Mouse (Mus musculus) olfactory bulb, adult 2 months (tissue): ENCODE measurements around the gene Ghsr. TPM values are rescaled to one million over a fixed set of nuclear protein-coding genes. Genes with fewer than 3 reads are reported as not detected.
A peak's percentile ranks its signal among the peaks of the same experiment; 100 is the strongest.

Experiments used
- H3K27ac ChIP-seq: fragments of 200-500 bp; 2 replicates; pipeline ENCODE4 v1.5.1; 2012; ENCODE audit warnings: low read depth, low read length; ENCODE audit not compliant: insufficient read depth
- H3K4me1 ChIP-seq: fragments of 200-500 bp; 2 replicates; pipeline ENCODE4 v1.6.1; 2012; ENCODE audit warnings: low read length; ENCODE audit not compliant: control insufficient read depth, insufficient read depth
- H3K4me3 ChIP-seq: fragments of 200-500 bp; 2 replicates; pipeline ENCODE4 v1.5.1; 2012; ENCODE audit warnings: mild to moderate bottlenecking, low read depth, low read length, moderate library complexity; ENCODE audit not compliant: insufficient read depth
- CTCF ChIP-seq: fragments of 200-500 bp; IDR thresholded peaks from 2 replicates; pipeline ENCODE4 v1.5.1; 2012; ENCODE audit warnings: low read depth, mild to moderate bottlenecking, low read length, moderate library complexity; ENCODE audit not compliant: insufficient read depth
- POLR2A ChIP-seq: fragments of 200-500 bp; IDR thresholded peaks from 2 replicates; pipeline ENCODE4 v1.6.1; 2012; ENCODE audit warnings: mild to moderate bottlenecking, low read depth, low read length, moderate library complexity; ENCODE audit not compliant: insufficient read depth
- WGBS: fragments of 180-500 bp; shearing (Covaris S2); methylation state at CpG from one replicate; pipeline ENCODE4 v1.1.7; 2018; 5-methylcytosine and 5-hydroxymethylcytosine counted together
- polyA plus RNA-seq: library from polyadenylated mRNA; stranded (reverse); fragments of >200 nt; gene quantifications from 2 replicates; pipeline ENCODE4 v1.2.4, GENCODE M21; 2012; ENCODE audit warnings: low replicate concordance; ENCODE audit not compliant: missing spikeins, insufficient read depth, insufficient read length

Ghsr gene
- polyA plus RNA-seq, result not detected in 2 replicates

DNA sequence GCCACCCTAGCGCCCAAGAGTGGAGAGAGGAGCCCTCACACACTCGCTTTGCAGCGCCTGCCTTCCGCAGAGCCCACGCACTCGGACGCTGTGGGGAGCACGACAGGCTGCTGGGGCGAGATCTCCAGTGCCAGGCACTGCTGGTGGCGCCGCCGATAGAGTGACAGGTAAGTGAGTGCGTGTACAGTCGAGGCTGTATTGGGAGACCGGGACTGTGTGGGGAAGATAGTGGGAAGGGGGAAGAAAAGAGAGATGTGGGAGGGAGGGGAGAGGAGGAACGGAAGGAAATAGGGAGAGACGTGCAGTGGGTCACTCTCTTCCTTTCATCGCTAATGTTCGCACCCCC lies at the start of gene Ghsr:
Gene Ghsr, plus strand, starts transcription at position 76 of the 346 bp plus-strand sequence.
- under 1% methylated on average over 19 of the region's 19 CpGs for WGBS
- TF ChIP-seq CTCF (no peak), POLR2A (no peak)
- H3K27ac ChIP-seq, result no peak within 1 kb of the TSS
- H3K4me1 ChIP-seq, result peaks cover 13% of the 10 kb centered on the region
- H3K4me3 ChIP-seq, result peak within 1 kb of the TSS; percentile 30

DNA sequence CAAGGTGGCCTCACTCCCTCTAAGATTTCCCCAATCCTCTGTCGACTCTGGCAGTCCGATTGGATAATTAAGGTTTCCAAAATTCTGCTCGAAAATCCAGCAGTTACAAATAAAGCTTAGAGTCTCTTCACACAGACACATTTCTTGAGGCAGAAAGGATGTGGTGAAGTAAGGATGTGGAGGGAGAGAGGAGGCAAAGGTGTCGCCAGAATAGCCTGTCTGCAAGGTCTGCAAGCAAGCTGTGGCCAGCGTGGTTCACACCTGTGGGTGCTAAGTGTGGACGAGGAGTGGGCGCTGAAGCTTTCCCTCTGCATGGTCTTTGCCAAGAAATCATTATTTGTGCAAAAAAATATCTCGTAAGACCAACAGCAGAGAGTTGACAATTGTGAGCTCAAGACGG lies 48.6 kb upstream of the Ghsr start:
- TF ChIP-seq POLR2A (no peak), CTCF (no peak)
- H3K4me1 ChIP-seq, result no peaks in the 10 kb centered on the region
- WGBS, result 67% methylated on average over 9 of the region's 9 CpGs
- no peak overlapping the region for H3K4me3 ChIP-seq
- H3K27ac ChIP-seq, result no peak overlapping the region

DNA sequence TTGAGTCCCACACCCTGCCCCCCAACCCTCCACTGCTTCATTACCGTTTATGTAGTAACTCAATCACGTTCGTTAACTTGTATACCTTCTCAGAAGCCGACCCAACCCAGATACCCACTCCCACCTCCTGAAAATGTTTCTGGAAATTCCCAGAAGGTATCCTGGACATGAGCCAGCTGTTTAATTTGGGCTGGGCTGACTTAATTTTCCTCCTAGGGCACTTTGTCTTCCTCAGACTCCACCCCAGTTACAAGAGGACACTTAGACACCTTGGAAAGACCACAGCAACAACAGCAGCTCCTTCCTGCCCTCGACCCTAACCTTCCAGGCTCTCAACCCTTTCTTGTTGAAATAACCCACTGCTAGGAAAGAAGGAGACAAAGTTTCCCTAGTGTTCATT lies 47.6 kb upstream of the Ghsr start:
- Histone ChIP-seq H3K4me3 (no peak overlapping the region), H3K27ac (no peak overlapping the region), H3K4me1 (no peaks in the 10 kb centered on the region)
- TF ChIP-seq POLR2A (no peak), CTCF (no peak)
- WGBS, result 71% methylated on average over 5 of the region's 5 CpGs

DNA sequence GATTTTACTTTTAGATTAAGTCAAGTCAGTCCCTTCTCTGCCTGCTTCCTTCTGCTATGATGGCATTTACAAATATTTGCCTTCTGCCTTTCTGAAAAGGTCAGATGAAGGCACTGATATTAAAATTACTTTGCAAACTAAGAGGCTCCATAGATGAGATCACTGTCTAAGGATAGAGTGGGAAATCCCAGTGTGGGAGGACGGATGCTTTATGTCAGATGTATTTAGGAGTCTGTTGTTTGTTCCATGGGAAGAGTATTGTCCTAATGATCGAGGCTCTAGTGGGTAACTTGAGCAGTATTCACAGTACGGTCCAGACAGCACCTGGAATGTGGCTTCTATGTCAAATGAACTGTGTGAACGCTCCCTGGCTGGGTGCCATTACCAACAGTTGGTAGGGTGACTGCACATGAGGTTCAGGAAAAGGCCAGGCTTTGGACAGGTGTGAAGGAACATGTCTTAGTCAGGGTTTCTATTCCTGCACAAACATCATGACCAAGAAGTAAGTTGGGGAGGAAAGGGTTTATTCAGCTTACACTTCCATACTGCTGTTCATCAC lies 44.4 kb upstream of the Ghsr start:
- no peak for TF ChIP-seq CTCF
- no peak for TF ChIP-seq POLR2A
- 71% methylated on average over 4 of the region's 4 CpGs for WGBS

DNA sequence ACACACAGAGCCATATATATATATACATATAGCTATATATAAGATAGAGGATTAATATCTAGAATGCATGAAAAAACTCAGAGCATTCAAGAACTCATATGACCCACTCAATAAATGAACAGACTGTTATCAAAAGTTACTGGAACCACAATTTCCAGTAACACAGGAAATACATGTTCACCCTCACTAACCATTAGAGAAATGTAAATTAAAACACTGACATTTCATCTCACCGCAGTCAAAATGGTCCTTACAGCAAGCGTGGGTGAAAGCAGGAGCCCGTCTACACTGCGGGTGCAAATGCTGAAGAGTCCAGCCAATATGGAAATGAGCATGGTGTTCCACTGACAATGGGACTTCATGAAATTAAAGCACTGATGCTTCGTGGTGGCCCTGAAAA lies 40.4 kb upstream of the Ghsr start:
- Histone ChIP-seq H3K4me1 (no peaks in the 10 kb centered on the region), H3K4me3 (no peak overlapping the region), H3K27ac (no peak overlapping the region)
- WGBS, result 89% methylated on average over 5 of the region's 5 CpGs
- TF ChIP-seq POLR2A (no peak), CTCF (no peak)

More for the DNA sequence above, 44.4 kb upstream of the Ghsr start:
- no peak overlapping the region for H3K4me3 ChIP-seq
- H3K27ac ChIP-seq, result no peak overlapping the region
- no peaks in the 10 kb centered on the region for H3K4me1 ChIP-seq

DNA sequence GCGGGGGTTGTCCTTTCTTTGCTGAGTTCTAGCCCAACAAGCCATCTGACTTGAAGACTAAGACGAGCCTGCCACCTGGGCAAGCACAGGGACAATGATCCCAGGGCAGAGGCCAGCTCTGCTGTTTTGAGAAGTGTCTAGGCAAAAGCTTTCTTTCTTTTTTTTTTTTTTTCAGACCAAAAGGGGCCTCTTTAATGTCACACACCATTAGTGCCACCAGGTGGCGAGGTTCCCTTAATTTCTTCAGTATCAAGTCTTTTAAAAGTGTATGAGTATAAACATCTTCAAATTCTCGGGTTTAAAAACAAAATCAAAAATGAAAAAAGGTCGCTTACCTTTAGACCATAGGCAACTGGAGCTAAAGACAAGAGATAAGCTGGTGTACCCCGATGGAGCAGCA lies 32.7 kb upstream of the Ghsr start:
- Histone ChIP-seq H3K4me1 (0 out of 2 replicates have a peak, but pooled peaks cover 3% of the 10 kb centered on the region), H3K4me3 (no peak overlapping the region), H3K27ac (no peak overlapping the region)
- WGBS, result 38% methylated on average over 6 of the region's 6 CpGs
- TF ChIP-seq POLR2A (no peak), CTCF (no peak)

DNA sequence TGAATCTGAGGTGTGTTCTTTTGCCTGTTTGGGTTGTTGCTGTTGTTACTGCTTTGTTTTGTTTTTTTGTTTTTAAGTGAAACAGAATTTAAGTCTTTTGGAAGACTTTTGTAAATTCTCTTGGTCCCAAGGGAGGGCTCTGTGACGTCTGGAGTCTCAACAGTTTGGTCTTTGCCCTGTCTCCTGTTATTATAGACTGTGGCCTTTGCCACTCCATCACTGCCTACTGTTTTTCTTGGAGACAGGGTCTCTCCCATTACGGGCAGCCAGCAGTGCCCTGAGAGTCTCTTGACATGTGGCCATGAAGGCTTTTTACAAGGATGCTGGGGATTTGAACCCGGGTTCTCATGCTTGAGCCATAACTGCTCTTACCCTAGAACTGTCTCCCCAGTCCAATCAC lies 32.3 kb upstream of the Ghsr start:
- no peak overlapping the region for H3K4me3 ChIP-seq
- 0 out of 2 replicates have a peak, but pooled peaks cover 3% of the 10 kb centered on the region for H3K4me1 ChIP-seq
- no peak overlapping the region for H3K27ac ChIP-seq
- TF ChIP-seq CTCF, result no peak
- no peak for TF ChIP-seq POLR2A
- WGBS, result 81% methylated on average over 3 of the region's 3 CpGs

DNA sequence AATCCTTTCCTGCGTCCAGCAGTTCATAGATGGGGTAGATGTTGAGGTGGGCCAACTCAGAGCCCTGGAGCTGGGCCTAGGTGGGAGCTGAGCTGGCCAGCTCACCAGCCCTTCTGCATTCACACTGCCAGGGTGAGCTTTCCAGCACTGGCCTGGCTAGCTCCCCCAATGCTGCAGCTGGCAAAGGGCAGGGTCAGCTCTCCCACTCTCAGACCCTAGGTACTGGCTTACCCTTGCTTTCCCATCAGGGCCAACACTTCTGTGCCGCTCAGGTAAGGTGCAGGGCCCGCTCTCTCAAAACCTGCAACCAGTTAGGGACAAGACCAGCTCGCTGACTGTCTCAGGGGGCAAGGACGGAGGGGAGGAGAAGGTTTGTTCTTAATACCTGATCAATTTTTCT lies 30.4 kb upstream of the Ghsr start:
- Histone ChIP-seq H3K4me1 (0 out of 2 replicates have a peak, but pooled peaks cover 3% of the 10 kb centered on the region), H3K27ac (no peak overlapping the region), H3K4me3 (no peak overlapping the region)
- 93% methylated on average over 5 of the region's 5 CpGs for WGBS
- no peak for TF ChIP-seq CTCF
- TF ChIP-seq POLR2A, result no peak

DNA sequence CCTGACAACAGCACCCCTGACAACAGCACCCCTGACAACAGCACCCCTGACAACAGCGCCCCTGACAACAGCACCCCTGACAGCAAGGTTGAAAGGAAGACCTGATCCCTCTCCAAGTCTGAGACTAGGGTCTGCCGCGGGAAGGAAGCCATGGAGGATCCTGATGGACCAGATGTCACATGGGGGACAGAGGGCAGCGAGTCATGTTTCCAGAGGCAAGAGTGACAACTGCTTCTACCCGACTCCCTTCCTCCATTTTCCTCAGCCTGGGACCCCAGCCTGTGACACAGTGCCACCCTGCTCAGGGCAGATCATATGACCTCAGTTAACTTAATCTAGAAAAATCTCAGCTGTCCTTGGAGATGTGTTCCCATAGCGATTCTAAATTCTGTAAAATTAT lies 28.7 kb upstream of the Ghsr start:
- no peak for TF ChIP-seq POLR2A
- no peak for TF ChIP-seq CTCF
- Histone ChIP-seq H3K27ac (no peak overlapping the region), H3K4me3 (no peak overlapping the region), H3K4me1 (0 out of 2 replicates have a peak, but pooled peaks cover 3% of the 10 kb centered on the region)
- 71% methylated on average over 6 of the region's 6 CpGs for WGBS
